Mouse (Mus musculus) midbrain, embryonic 15.5 days (tissue): ENCODE results near the gene Bcl2l15. TPM values are rescaled to one million over a fixed set of nuclear protein-coding genes. Genes with fewer than 3 reads are reported as not detected.

Experiments used
- polyA plus RNA-seq: library from polyadenylated mRNA; unstranded; fragments of >200 nt; fragmentation: Nextera tagmentation; extraction: Ambion mirVana; gene quantifications from 2 replicates; pipeline ENCODE4 v1.2.1, GENCODE M21; 2015

The Bcl2l15 gene
- polyA plus RNA-seq, 1 experiment from 2014 or later, result 0.18 TPM

Other genes with a start within 250 kb of the Bcl2l15 start
- not detected in 2 replicates for gene Atg4a-ps, start 186.5 kb upstream of the Bcl2l15 start, polyA plus RNA-seq
- gene Olfml3, start 94.6 kb upstream of the Bcl2l15 start, polyA plus RNA-seq, result 4.8 and 6.5 TPM in 2 replicates
- not detected in 2 replicates for gene Gm10964, start 93.2 kb upstream of the Bcl2l15 start, polyA plus RNA-seq
- 13.0 and 13.2 TPM in 2 replicates for gene Hipk1, start 41.0 kb upstream of the Bcl2l15 start, polyA plus RNA-seq
- 20.4 and 24.1 TPM in 2 replicates for gene Dclre1b, start 23.2 kb upstream of the Bcl2l15 start, polyA plus RNA-seq
- 24.4 and 24.5 TPM in 2 replicates for gene Ap4b1, start 23.1 kb upstream of the Bcl2l15 start, polyA plus RNA-seq
- gene Gm43064, start 23.0 kb upstream of the Bcl2l15 start, polyA plus RNA-seq, result 0.35 and 0.47 TPM in 2 replicates
- 0.22 and 0.51 TPM in 2 replicates for gene Ptpn22, start 27.2 kb downstream of the Bcl2l15 start, polyA plus RNA-seq
- 22.8 and 23.0 TPM in 2 replicates for gene Rsbn1, start 81.5 kb downstream of the Bcl2l15 start, polyA plus RNA-seq
- 25.0 and 26.2 TPM in 2 replicates for gene Phtf1, start 135.5 kb downstream of the Bcl2l15 start, polyA plus RNA-seq